Mouse (Mus musculus) liver, embryonic 11.5 days (tissue): ENCODE measurements around the gene Sema3b. TPM values are rescaled to one million over a fixed set of nuclear protein-coding genes. Genes with fewer than 3 reads are reported as not detected.

ENCODE experiments used
- ATAC-seq: fragments of 200-750 bp; cut with Nextera tagmentation; replicated peaks from 2 replicates; pipeline ENCODE4 v1.8.0; 2017; ENCODE audit warnings: moderate number of reproducible peaks, mild to moderate bottlenecking, moderate TSS enrichment, moderate library complexity; ENCODE audit not compliant: low FRiP score
- DNase-seq: peaks from one replicate; pipeline ENCODE4 v3.0.0-alpha.2; 2017; ENCODE audit warnings: low spot score
- H3K27ac ChIP-seq: fragments of 300-500 bp; sonication (generic); 2 replicates; pipeline ENCODE4 v1.5.1; 2014; ENCODE audit warnings: mild to moderate bottlenecking, low read depth, low read length, control low read depth
- H3K27me3 ChIP-seq: fragments of 300-500 bp; sonication (generic); replicated peaks from 2 replicates; pipeline ENCODE4 v1.6.1; 2014; ENCODE audit warnings: low read length, mixed read lengths; ENCODE audit not compliant: control insufficient read depth, insufficient read depth
- H3K36me3 ChIP-seq: fragments of 300-500 bp; sonication (generic); 2 replicates; pipeline ENCODE4 v1.6.1; 2014; ENCODE audit warnings: mild to moderate bottlenecking, low read length, moderate library complexity, mixed read lengths; ENCODE audit not compliant: control insufficient read depth, insufficient read depth
- H3K4me1 ChIP-seq: fragments of 300-500 bp; sonication (generic); replicated peaks from 2 replicates; pipeline ENCODE4 v1.6.1; 2014; ENCODE audit warnings: low read length, mixed read lengths; ENCODE audit not compliant: control insufficient read depth, insufficient read depth
- H3K4me2 ChIP-seq: fragments of 300-500 bp; sonication (generic); 2 replicates; pipeline ENCODE4 v1.6.1; 2014; ENCODE audit warnings: mild to moderate bottlenecking, control low read depth, moderate library complexity
- H3K4me3 ChIP-seq: fragments of 300-500 bp; sonication (generic); 2 replicates; pipeline ENCODE4 v1.5.1; 2014; ENCODE audit warnings: low read depth, low read length, control low read depth
- H3K9ac ChIP-seq: fragments of 300-500 bp; sonication (generic); 2 replicates; pipeline ENCODE4 v1.6.1; 2014; ENCODE audit warnings: low read depth, low read length, control low read depth
- H3K9me3 ChIP-seq: fragments of 300-500 bp; sonication (generic); 2 replicates; pipeline ENCODE4 v1.6.1; 2016; ENCODE audit warnings: low read length, inconsistent platforms, mixed read lengths; ENCODE audit not compliant: control insufficient read depth
- WGBS: fragments of 180-500 bp; shearing (Covaris S2); extraction: QIAGEN DNeasy Blood & Tissue Kit; methylation state at CpG from one replicate; pipeline ENCODE4 v1.1.7; 2014; 5-methylcytosine and 5-hydroxymethylcytosine counted together
- polyA plus RNA-seq: library from polyadenylated mRNA; unstranded; fragments of >200 nt; fragmentation: Nextera tagmentation; extraction: Ambion mirVana; gene quantifications from 2 replicates; pipeline ENCODE4 v1.2.1, GENCODE M21; 2014

Gene Sema3b
- polyA plus RNA-seq, 1 experiment from 2014 or later = 0.63 TPM

- no peak overlapping the region for H3K4me2 ChIP-seq
Measured at GRCm38 (mm10) chr9:107549297-107550074, 59.5 kb downstream of the Sema3b start.

GRCm38 (mm10) chr9:107548820-107549219, 60.2 kb downstream of the Sema3b start:
- H3K9me3 ChIP-seq = no peaks in the 10 kb centered on the region
- DNase-seq (no peak), ATAC-seq (no peak)
- H3K27me3 ChIP-seq = peaks cover 7% of the 10 kb centered on the region; the same call in 1 of the 2 replicates
- H3K27ac ChIP-seq = no peak overlapping the region
- H3K4me2 ChIP-seq = no peak overlapping the region
- peaks cover 8% of the 10 kb centered on the region; the same call in 1 of the 2 replicates for H3K36me3 ChIP-seq
- no peak overlapping the region for H3K4me3 ChIP-seq
- H3K4me1 ChIP-seq = peaks cover 42% of the 10 kb centered on the region
- H3K9ac ChIP-seq = no peak overlapping the region
- 87% methylated on average over 10 of the region's 10 CpGs for WGBS

More at GRCm38 (mm10) chr9:107549297-107550074, 59.5 kb downstream of the Sema3b start:
- no peak for ATAC-seq
- Histone ChIP-seq H3K9me3 (no peaks in the 10 kb centered on the region), H3K36me3 (peaks cover 4% of the 10 kb centered on the region; the same call in 1 of the 2 replicates), H3K4me1 (peaks cover 43% of the 10 kb centered on the region), H3K4me3 (no peak overlapping the region), H3K27me3 (peaks cover 7% of the 10 kb centered on the region; the same call in 1 of the 2 replicates), H3K27ac (no peak overlapping the region), H3K9ac (no peak overlapping the region)
- DNase-seq = no peak
- 80% methylated on average over 20 of the region's 20 CpGs for WGBS

GRCm38 (mm10) chr9:107547957-107548356, 61.1 kb downstream of the Sema3b start:
- peaks cover 7% of the 10 kb centered on the region; the same call in 1 of the 2 replicates for H3K27me3 ChIP-seq
- H3K9ac ChIP-seq = no peak overlapping the region
- H3K36me3 ChIP-seq = peaks cover 8% of the 10 kb centered on the region; the same call in 1 of the 2 replicates
- H3K4me2 ChIP-seq = no peak overlapping the region
- ATAC-seq (no peak), DNase-seq (no peak)
- no peaks in the 10 kb centered on the region for H3K9me3 ChIP-seq
- peaks cover 33% of the 10 kb centered on the region for H3K4me1 ChIP-seq
- no peak overlapping the region for H3K27ac ChIP-seq
- H3K4me3 ChIP-seq = no peak overlapping the region; the same call in 1 of the 2 replicates
- WGBS = 75% methylated on average over 5 of the region's 5 CpGs

Other genes with a start within 250 kb of the Sema3b start
- 0.13 and 0.18 TPM in 2 replicates for gene Cacna2d2, start 209.6 kb downstream of the Sema3b start, polyA plus RNA-seq
- 35.4 and 35.9 TPM in 2 replicates for gene Tmem115, start 75.3 kb downstream of the Sema3b start, polyA plus RNA-seq
- gene Cyb561d2, start 67.0 kb downstream of the Sema3b start, polyA plus RNA-seq = 28.9 and 31.0 TPM in 2 replicates
- 26.5 and 31.3 TPM in 2 replicates for gene Nprl2, start 67.0 kb downstream of the Sema3b start, polyA plus RNA-seq
- gene Zmynd10, start 61.9 kb downstream of the Sema3b start, polyA plus RNA-seq = 0.10 and 0.35 TPM in 2 replicates
- 31.2 and 37.0 TPM in 2 replicates for gene Rassf1, start 57.7 kb downstream of the Sema3b start, polyA plus RNA-seq
- gene Tusc2, start 46.0 kb downstream of the Sema3b start, polyA plus RNA-seq = 60.6 and 62.7 TPM in 2 replicates
- 89.7 and 92.5 TPM in 2 replicates for gene Hyal2, start 41.3 kb downstream of the Sema3b start, polyA plus RNA-seq
- 4.2 and 4.6 TPM in 2 replicates for gene Hyal1, start 32.3 kb downstream of the Sema3b start, polyA plus RNA-seq
- 20.5 and 20.7 TPM in 2 replicates for gene Naa80, start 30.3 kb downstream of the Sema3b start, polyA plus RNA-seq
- gene Hyal3, start 28.4 kb downstream of the Sema3b start, polyA plus RNA-seq = 1.0 and 1.5 TPM in 2 replicates
- 219 and 230 TPM in 2 replicates for gene Ifrd2, start 21.6 kb downstream of the Sema3b start, polyA plus RNA-seq
- 217 and 233 TPM in 2 replicates for gene Gnai2, start 26.1 kb upstream of the Sema3b start, polyA plus RNA-seq
- gene Slc38a3, start 60.3 kb upstream of the Sema3b start, polyA plus RNA-seq = 3.9 and 4.0 TPM in 2 replicates
- gene Gnat1, start 70.5 kb upstream of the Sema3b start, polyA plus RNA-seq = 4.7 and 5.0 TPM in 2 replicates
- gene Sema3f, start 101.2 kb upstream of the Sema3b start, polyA plus RNA-seq = 5.9 and 6.2 TPM in 2 replicates
- gene Rbm5, start 161.8 kb upstream of the Sema3b start, polyA plus RNA-seq = 115 and 123 TPM in 2 replicates